Mouse (Mus musculus) left cerebral cortex, postnatal 4 days (tissue): ENCODE data around the gene Raver1. TPM values are rescaled to one million over a fixed set of nuclear protein-coding genes. Genes with fewer than 3 reads are reported as not detected.
"Not testable (repeated sequence)": the region's sequence is repeated elsewhere in the genome, so short reads cannot be mapped to it uniquely, and the experiment has no call there.

ENCODE experiments used
- DNase-seq: peaks from one replicate; pipeline ENCODE4 v3.0.0-alpha.2; 2022
- intact Hi-C: fragments of 180-260 bp; cut with DNase I; formaldehyde crosslinking; loops from one replicate; pipeline ENCODE4 v1.15.1; 2025
- total RNA-seq, 2 experiments: library from RNA; stranded (reverse); gene quantifications; 2 replicates each; pipeline ENCODE4 v1.2.3; 2021

Gene Raver1
- total RNA-seq, 2 experiments from 2014 or later: 36.8 to 37.9 TPM

- DNase-seq: no peak
- intact Hi-C loops: no loop called here
Observed at GRCm38 (mm10) chr9:21045235-21045634, 46.6 kb downstream of the Raver1 start.

- DNase-seq, intact Hi-C loops: not testable (repeated sequence)
Observed at GRCm38 (mm10) chr9:21044785-21045184, 47.0 kb downstream of the Raver1 start.

GRCm38 (mm10) chr9:21043563-21043962 lies 48.2 kb downstream of the Raver1 start:
- intact Hi-C loops: no loop called here
- DNase-seq: no peak

- intact Hi-C loops: no loop called here
- DNase-seq: no peak
Observed at GRCm38 (mm10) chr9:21041308-21041707, 50.5 kb downstream of the Raver1 start.

- DNase-seq: no peak
- intact Hi-C loops: loop anchor here (10.0 kb wide), 1 partner anchor 95 kb away; the partner anchor contains the start of gene Tyk2
Observed at GRCm38 (mm10) chr9:21039779-21040178, 52.0 kb downstream of the Raver1 start.

GRCm38 (mm10) chr9:21037481-21037891 lies 54.3 kb downstream of the Raver1 start:
- intact Hi-C loops: loop anchor here (10.0 kb wide), 1 partner anchor 97 kb away; the partner anchor contains the start of gene Tyk2
- DNase-seq: peak; percentile 41

- DNase-seq: no peak
- intact Hi-C loops: loop anchor here (10.0 kb wide), 1 partner anchor 98 kb away; the partner anchor contains the start of gene Tyk2
Observed at GRCm38 (mm10) chr9:21036666-21037065, 55.1 kb downstream of the Raver1 start.

- no peak for DNase-seq
- intact Hi-C loops: loop anchor here (10.0 kb wide), 1 partner anchor 99 kb away; the partner anchor contains the start of gene Tyk2
Observed at GRCm38 (mm10) chr9:21036161-21036560, 55.6 kb downstream of the Raver1 start.

GRCm38 (mm10) chr9:21035586-21035985 lies 56.2 kb downstream of the Raver1 start:
- no peak for DNase-seq
- intact Hi-C loops: loop anchor here (10.0 kb wide), 1 partner anchor 99 kb away; the partner anchor contains the start of gene Tyk2

- intact Hi-C loops: loop anchor here (10.0 kb wide), 1 partner anchor 100 kb away; the partner anchor contains the start of gene Tyk2
- no peak for DNase-seq
Observed at GRCm38 (mm10) chr9:21034481-21035085, 57.2 kb downstream of the Raver1 start.

GRCm38 (mm10) chr9:21033136-21033535 lies 58.7 kb downstream of the Raver1 start:
- peak; percentile 63 for DNase-seq
- intact Hi-C loops: loop anchor here (10.0 kb wide), 1 partner anchor 102 kb away; the partner anchor contains the start of gene Tyk2

GRCm38 (mm10) chr9:21032491-21032890 lies 59.3 kb downstream of the Raver1 start:
- intact Hi-C loops: loop anchor here (10.0 kb wide), 1 partner anchor 102 kb away; the partner anchor contains the start of gene Tyk2
- DNase-seq: no peak

GRCm38 (mm10) chr9:21031896-21032351 lies 59.9 kb downstream of the Raver1 start, which contains the start of gene Icam5:
Gene Icam5, plus strand, starts transcription at chr9:21032073.
- DNase-seq: peak; percentile 30
- intact Hi-C loops: loop anchor here (10.0 kb wide), 1 partner anchor 103 kb away; the partner anchor contains the start of gene Tyk2

GRCm38 (mm10) chr9:21031251-21031895 lies 60.4 kb downstream of the Raver1 start:
- intact Hi-C loops: loop anchor here (10.0 kb wide), 1 partner anchor 103 kb away; the partner anchor contains the start of gene Tyk2
- peak; percentile 51 for DNase-seq

- peak; percentile 87 for DNase-seq
- intact Hi-C loops: loop anchor here (10.0 kb wide), 1 partner anchor 104 kb away; the partner anchor contains the start of gene Tyk2
Observed at GRCm38 (mm10) chr9:21030781-21031250, 61.0 kb downstream of the Raver1 start.

- intact Hi-C loops: loop anchor here (10.0 kb wide), 1 partner anchor 105 kb away; the partner anchor contains the start of gene Tyk2
- no peak for DNase-seq
Observed at GRCm38 (mm10) chr9:21030055-21030600, 61.7 kb downstream of the Raver1 start.

GRCm38 (mm10) chr9:21029291-21030054 lies 62.3 kb downstream of the Raver1 start, which contains the start of gene Icam4:
Gene Icam4, plus strand, starts transcription at chr9:21029373.
- DNase-seq: peak; percentile 69
- intact Hi-C loops: loop anchor here (10.0 kb wide), 1 partner anchor 105 kb away; the partner anchor contains the start of gene Tyk2

GRCm38 (mm10) chr9:21028560-21029110 lies 63.2 kb downstream of the Raver1 start:
- DNase-seq: no peak
- intact Hi-C loops: no loop called here

GRCm38 (mm10) chr9:21027774-21028290 lies 64.0 kb downstream of the Raver1 start:
- intact Hi-C loops: no loop called here
- peak; percentile 43 for DNase-seq
